Mouse (Mus musculus) midbrain, embryonic 16.5 days (tissue): ENCODE data around the gene Atad1. TPM values are rescaled to one million over a fixed set of nuclear protein-coding genes. Genes with fewer than 3 reads are reported as not detected.
A peak's percentile ranks its signal among the peaks of the same experiment; 100 is the strongest.

Source experiments
- ATAC-seq: fragments of 200-750 bp; cut with Nextera tagmentation; 2 replicates; pipeline ENCODE4 v1.8.0; 2017; ENCODE audit warnings: moderate TSS enrichment
- H3K27ac ChIP-seq: fragments of 300-500 bp; sonication (generic); 2 replicates; pipeline ENCODE4 v1.5.1; 2014; ENCODE audit warnings: mild to moderate bottlenecking, low read length, mixed read lengths
- H3K27me3 ChIP-seq: fragments of 300-500 bp; sonication (generic); 2 replicates; pipeline ENCODE4 v1.6.1; 2014; ENCODE audit warnings: low read depth, low read length, mixed read lengths; ENCODE audit not compliant: control insufficient read depth, insufficient read depth
- H3K36me3 ChIP-seq: fragments of 300-500 bp; sonication (generic); 2 replicates; pipeline ENCODE4 v1.6.1; 2014; ENCODE audit warnings: mild to moderate bottlenecking, low read length, moderate library complexity, mixed read lengths; ENCODE audit not compliant: control insufficient read depth, insufficient read depth
- H3K4me1 ChIP-seq: fragments of 300-500 bp; sonication (generic); 2 replicates; pipeline ENCODE4 v1.6.1; 2014; ENCODE audit warnings: mild to moderate bottlenecking, low read length, mixed read lengths; ENCODE audit not compliant: control insufficient read depth, insufficient read depth
- H3K4me2 ChIP-seq: fragments of 300-500 bp; sonication (generic); 2 replicates; pipeline ENCODE4 v1.6.1; 2014; ENCODE audit warnings: mild to moderate bottlenecking, low read length, mixed read lengths
- H3K4me3 ChIP-seq: fragments of 300-500 bp; sonication (generic); 2 replicates; pipeline ENCODE4 v1.5.1; 2014; ENCODE audit warnings: low read depth, mild to moderate bottlenecking, low read length, moderate library complexity, mixed read lengths
- H3K9ac ChIP-seq: fragments of 300-500 bp; sonication (generic); 2 replicates; pipeline ENCODE4 v1.6.1; 2014; ENCODE audit warnings: low read depth, low read length, mixed read lengths
- H3K9me3 ChIP-seq: fragments of 300-500 bp; sonication (generic); replicated peaks from 2 replicates; pipeline ENCODE4 v1.6.1; 2014; ENCODE audit warnings: mild to moderate bottlenecking, low read length, mixed read lengths; ENCODE audit not compliant: control insufficient read depth, poor library complexity, severe bottlenecking
- WGBS: fragments of 180-500 bp; shearing (Covaris S2); extraction: QIAGEN DNeasy Blood & Tissue Kit; methylation state at CpG from one replicate; pipeline ENCODE4 v1.1.7; 2014; 5-methylcytosine and 5-hydroxymethylcytosine counted together
- polyA plus RNA-seq: library from polyadenylated mRNA; unstranded; fragments of >200 nt; fragmentation: Nextera tagmentation; extraction: Ambion mirVana; gene quantifications from 2 replicates; pipeline ENCODE4 v1.2.1, GENCODE M21; 2015

Gene Atad1
- polyA plus RNA-seq, 1 experiment from 2014 or later = 116 TPM

DNA sequence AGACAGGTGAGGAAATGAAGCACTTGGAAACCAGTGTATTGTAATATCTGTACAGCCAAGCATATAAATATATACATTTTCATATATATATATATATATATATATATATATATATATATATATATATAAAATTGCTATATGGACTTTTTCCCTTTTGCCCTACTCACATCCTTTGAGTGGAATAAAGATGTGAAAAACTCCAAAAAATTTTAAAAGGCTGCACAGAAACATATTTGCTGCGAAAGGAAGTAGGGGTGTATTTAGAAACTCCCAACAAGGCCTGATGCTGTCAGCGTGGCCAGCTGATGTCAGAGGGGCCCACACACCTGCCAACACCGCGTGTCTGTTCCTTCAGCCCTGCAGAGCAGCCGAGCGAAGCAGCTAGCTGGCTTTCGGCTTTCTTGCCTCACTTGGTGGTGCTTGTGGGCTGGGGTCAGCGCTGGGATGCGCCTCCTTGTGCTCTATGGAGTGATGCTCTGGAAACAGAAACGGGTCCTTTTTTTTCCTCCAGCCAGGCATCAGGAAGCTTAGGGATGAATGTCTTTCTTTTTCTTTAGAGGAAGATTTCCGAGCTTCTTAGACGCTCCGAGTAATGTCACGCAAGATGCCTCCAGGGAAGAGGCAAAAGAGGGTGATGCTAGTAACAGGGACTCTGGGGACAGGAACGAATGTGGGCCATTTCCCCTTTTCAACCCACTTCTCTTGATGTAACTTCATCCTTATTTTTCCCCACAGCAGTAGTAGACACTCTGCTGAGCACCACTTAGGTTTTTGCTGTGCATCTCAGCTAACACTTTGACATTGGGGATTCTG is 14.8 kb upstream of the Atad1 start:
- no peak overlapping the region for H3K4me3 ChIP-seq
- peaks cover 12% of the 10 kb centered on the region for H3K4me1 ChIP-seq
- 15% methylated on average over 15 of the region's 15 CpGs for WGBS
- H3K9me3 ChIP-seq = no peaks in the 10 kb centered on the region
- peak overlapping the region; percentile 95; the same call in 1 of the 2 replicates for H3K9ac ChIP-seq
- peak overlapping the region; percentile 85 for H3K4me2 ChIP-seq
- no peaks in the 10 kb centered on the region for H3K36me3 ChIP-seq
- no peak overlapping the region for H3K27ac ChIP-seq
- ATAC-seq = no peak
- no peaks in the 10 kb centered on the region for H3K27me3 ChIP-seq

DNA sequence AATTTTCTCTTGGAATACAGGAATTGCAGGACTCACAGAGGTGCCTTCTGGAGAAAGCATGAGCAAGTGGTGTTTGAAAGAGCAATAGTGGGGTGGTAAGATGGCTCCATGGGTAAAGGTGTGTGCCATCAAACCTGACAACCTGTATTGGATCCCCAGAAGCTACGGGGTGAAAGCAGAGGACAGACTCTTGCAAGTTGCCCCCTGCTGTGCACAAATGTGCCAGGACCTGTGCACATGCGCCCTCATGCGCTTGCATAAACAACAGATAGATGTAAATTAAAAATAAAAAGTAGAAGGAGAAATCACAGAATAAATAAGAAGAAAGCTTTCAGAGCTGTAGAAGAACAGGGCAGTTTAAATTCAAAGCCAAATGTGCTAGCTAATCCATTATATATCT is 13.8 kb upstream of the Atad1 start:
- no peak overlapping the region for H3K9ac ChIP-seq
- WGBS = 81% methylated on average over 3 of the region's 3 CpGs
- H3K4me3 ChIP-seq = no peak overlapping the region

GRCm38 (mm10) chr19:32752357-32752756 is 12.8 kb upstream of the Atad1 start:
- 94% methylated on average over 6 of the region's 6 CpGs for WGBS
- Histone ChIP-seq H3K4me1 (peaks cover 12% of the 10 kb centered on the region), H3K9ac (no peak overlapping the region), H3K9me3 (no peaks in the 10 kb centered on the region), H3K4me2 (no peak overlapping the region), H3K36me3 (no peaks in the 10 kb centered on the region), H3K4me3 (no peak overlapping the region), H3K27ac (no peak overlapping the region), H3K27me3 (no peaks in the 10 kb centered on the region)
- ATAC-seq = no peak

More for the DNA sequence above, 13.8 kb upstream of the Atad1 start:
- no peak overlapping the region for H3K4me2 ChIP-seq
- peaks cover 12% of the 10 kb centered on the region for H3K4me1 ChIP-seq
- no peaks in the 10 kb centered on the region for H3K36me3 ChIP-seq
- no peaks in the 10 kb centered on the region for H3K9me3 ChIP-seq
- no peak overlapping the region for H3K27ac ChIP-seq
- no peaks in the 10 kb centered on the region for H3K27me3 ChIP-seq
- ATAC-seq = no peak

DNA sequence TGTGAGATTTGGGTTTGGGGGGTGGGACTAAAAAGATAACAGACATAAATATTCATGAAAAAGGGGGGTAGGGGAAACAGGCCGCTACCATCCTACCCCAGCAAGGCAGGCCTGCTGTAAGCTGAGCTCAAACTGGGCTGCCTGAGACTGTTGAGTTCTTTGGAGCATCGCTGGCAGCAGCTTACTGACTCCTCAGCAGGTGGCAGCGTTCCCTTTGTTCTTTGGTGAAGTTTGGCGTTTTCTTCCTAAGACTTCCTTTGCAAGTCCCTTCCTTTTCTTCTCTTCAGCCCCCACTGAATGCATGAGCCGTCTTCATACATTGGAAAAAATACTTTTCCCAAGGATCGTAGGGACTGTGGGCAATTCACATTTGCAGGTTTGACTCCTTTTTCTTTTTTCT is 9.8 kb upstream of the Atad1 start:
- no peak for ATAC-seq
- Histone ChIP-seq H3K9me3 (no peaks in the 10 kb centered on the region), H3K4me3 (no peak overlapping the region), H3K36me3 (no peaks in the 10 kb centered on the region), H3K9ac (no peak overlapping the region), H3K4me2 (no peak overlapping the region), H3K27me3 (no peaks in the 10 kb centered on the region), H3K4me1 (peaks cover 2% of the 10 kb centered on the region), H3K27ac (no peak overlapping the region)
- under 1% methylated on average over 6 of the region's 6 CpGs for WGBS

DNA sequence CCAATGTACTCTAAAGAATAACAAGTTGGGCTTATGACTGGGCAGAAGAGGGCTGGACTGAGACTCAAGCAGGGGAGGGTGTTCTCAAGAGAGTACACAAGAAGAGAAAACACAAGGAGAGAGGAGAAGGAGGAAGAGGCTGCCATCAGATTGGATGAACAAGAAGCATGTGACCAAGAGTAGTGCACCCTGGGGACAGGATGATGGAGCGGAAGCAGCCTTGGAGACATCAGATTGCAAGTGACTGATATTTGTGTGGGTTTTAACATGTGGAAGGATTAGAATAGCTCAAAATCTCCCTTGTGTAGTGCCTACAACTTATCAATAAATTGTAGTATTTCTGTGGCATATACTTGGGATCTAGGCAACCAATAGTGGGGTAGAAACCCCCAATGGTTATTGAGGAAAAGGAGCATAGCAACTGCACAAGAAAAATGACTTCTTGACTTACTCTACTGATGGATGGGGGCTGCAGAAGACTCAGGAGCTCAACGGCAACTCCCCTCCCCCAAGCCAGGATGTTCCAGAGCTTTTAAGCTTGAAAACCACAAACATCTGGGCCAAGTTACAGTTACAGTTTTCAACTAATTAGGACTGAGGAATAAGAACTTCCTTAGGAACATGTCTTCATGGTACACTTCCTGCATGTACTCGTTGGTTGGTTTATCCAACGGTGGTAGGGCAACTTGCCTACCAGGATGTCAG is 1.2 kb upstream of the Atad1 start:
- H3K27me3 ChIP-seq = no peaks in the 10 kb centered on the region
- H3K4me3 ChIP-seq = no peak overlapping the region
- no peaks in the 10 kb centered on the region for H3K36me3 ChIP-seq
- 97% methylated on average over 4 of the region's 4 CpGs for WGBS
- no peak overlapping the region for H3K4me2 ChIP-seq
- no peak for ATAC-seq
- H3K4me1 ChIP-seq = no peaks in the 10 kb centered on the region
- H3K27ac ChIP-seq = no peak overlapping the region
- no peaks in the 10 kb centered on the region for H3K9me3 ChIP-seq
- no peak overlapping the region for H3K9ac ChIP-seq

DNA sequence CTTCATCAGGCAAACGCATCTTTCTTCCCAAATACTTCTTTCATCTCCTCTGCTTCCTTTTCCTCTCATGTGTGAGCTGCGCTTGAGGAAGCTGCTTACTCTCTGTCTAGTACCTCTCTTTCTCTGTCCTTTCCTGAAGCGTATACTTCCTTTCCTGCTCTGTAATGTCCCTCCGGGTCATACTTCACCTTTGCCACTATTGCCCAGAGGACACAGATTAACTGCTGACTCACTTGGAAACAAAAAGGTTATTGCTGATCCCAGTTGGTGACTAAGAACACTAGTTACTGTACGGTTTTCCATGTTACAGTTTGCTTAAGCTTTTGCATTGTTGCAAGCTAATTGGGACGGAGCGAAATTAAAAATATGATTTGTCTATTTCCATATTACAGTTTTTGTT is 1.7 kb downstream of the Atad1 start:
- ATAC-seq = no peak
- Histone ChIP-seq H3K4me3 (no peak overlapping the region), H3K9me3 (no peaks in the 10 kb centered on the region), H3K9ac (no peak overlapping the region), H3K27me3 (no peaks in the 10 kb centered on the region), H3K4me2 (no peak overlapping the region), H3K36me3 (no peaks in the 10 kb centered on the region), H3K4me1 (no peaks in the 10 kb centered on the region), H3K27ac (no peak overlapping the region)
- WGBS = 92% methylated on average over 7 of the region's 7 CpGs

GRCm38 (mm10) chr19:32732922-32733321 is 6.7 kb downstream of the Atad1 start:
- Histone ChIP-seq H3K27ac (no peak overlapping the region), H3K27me3 (no peaks in the 10 kb centered on the region), H3K4me2 (no peak overlapping the region), H3K4me1 (no peaks in the 10 kb centered on the region), H3K36me3 (no peaks in the 10 kb centered on the region), H3K9me3 (no peaks in the 10 kb centered on the region), H3K4me3 (no peak overlapping the region), H3K9ac (no peak overlapping the region)
- no peak for ATAC-seq

DNA sequence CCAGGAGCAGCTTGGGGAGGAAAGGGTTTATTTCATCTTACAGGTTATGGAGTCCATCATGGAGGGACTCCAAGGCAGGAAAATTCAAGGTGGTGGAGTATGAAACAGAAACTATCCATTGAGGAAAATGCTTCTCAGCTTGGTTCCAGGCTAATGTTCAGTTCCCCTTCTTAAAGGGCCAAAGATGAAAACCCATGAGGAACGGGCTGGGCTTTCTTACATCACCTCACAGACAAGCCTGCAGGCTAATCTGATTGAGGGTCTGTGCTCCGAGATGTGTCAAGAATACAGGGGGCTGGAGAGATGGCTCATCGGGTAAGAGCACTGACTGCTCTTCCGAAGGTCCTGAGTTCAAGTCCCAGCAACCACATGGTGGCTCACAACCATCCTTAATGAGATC is 9.8 kb downstream of the Atad1 start:
- ATAC-seq = no peak
- Histone ChIP-seq H3K27me3 (no peaks in the 10 kb centered on the region), H3K9me3 (no peaks in the 10 kb centered on the region), H3K27ac (no peak overlapping the region), H3K4me1 (peaks cover 8% of the 10 kb centered on the region), H3K4me2 (no peak overlapping the region), H3K36me3 (no peaks in the 10 kb centered on the region), H3K4me3 (no peak overlapping the region), H3K9ac (no peak overlapping the region)
- WGBS = 76% methylated on average over 4 of the region's 4 CpGs
